Mouse (Mus musculus) CH12.LX (cell line): ENCODE results near the gene Crkl. TPM values are rescaled to one million over a fixed set of nuclear protein-coding genes. Genes with fewer than 3 reads are reported as not detected.

Experiments
- DNase-seq: peaks from one replicate; pipeline ENCODE4 v3.0.0-alpha.2; 2013; ENCODE audit errors: extremely low read depth
- H3K27ac ChIP-seq: 2 replicates; pipeline ENCODE4 v1.5.1; 2012; ENCODE audit warnings: low read depth, mild to moderate bottlenecking, control low read depth, moderate library complexity; ENCODE audit not compliant: insufficient read depth
- H3K27me3 ChIP-seq: replicated peaks from 2 replicates; pipeline ENCODE3; 2012; ENCODE audit warnings: inconsistent platforms
- H3K36me3 ChIP-seq, 2 experiments: replicated peaks in 1 of 2; 2 replicates each; pipeline versions ENCODE3 to v1.6.1; 2012; ENCODE audit warnings: inconsistent platforms in 1 of 2, low read length in 1 of 2, mild to moderate bottlenecking in 1 of 2, mixed read lengths in 1 of 2, moderate library complexity in 1 of 2; ENCODE audit not compliant: control insufficient read depth in 1 of 2, insufficient read depth in 1 of 2
- H3K4me1 ChIP-seq, 2 experiments: 2 replicates each; pipeline ENCODE4 v1.6.1; 2012; ENCODE audit warnings: inconsistent platforms in 1 of 2, moderate library complexity in 1 of 2; ENCODE audit not compliant: insufficient read depth in 2 of 2, control insufficient read depth in 1 of 2
- H3K4me2 ChIP-seq: 2 replicates; pipeline ENCODE4 v1.6.1; 2012; ENCODE audit warnings: low read depth, mild to moderate bottlenecking, control low read depth; ENCODE audit not compliant: poor library complexity, insufficient read depth, severe bottlenecking
- H3K4me3 ChIP-seq, 3 experiments: fragments of 150-350 bp in 1 of 3; sonication (generic) in 1 of 3; replicated peaks in 1 of 3; 2 replicates each; pipeline versions ENCODE3 to v1.5.1; 2011 to 2012; ENCODE audit warnings: low read depth in 2 of 3, low read length in 2 of 3, mild to moderate bottlenecking in 2 of 3, moderate library complexity in 2 of 3, control low read depth in 1 of 3, improper control_type of control experiment in 1 of 3, inconsistent platforms in 1 of 3, mixed read lengths in 1 of 3; ENCODE audit not compliant: poor library complexity in 1 of 3
- H3K79me2 ChIP-seq: replicated peaks from 2 replicates; pipeline ENCODE4 v1.6.1; 2012; ENCODE audit warnings: mild to moderate bottlenecking, moderate library complexity; ENCODE audit not compliant: control insufficient read depth, poor library complexity, insufficient read depth, severe bottlenecking; ENCODE audit errors: extremely low read depth
- H3K9ac ChIP-seq: 2 replicates; pipeline ENCODE4 v1.6.1; 2012; ENCODE audit warnings: low read depth, mild to moderate bottlenecking, control low read depth, moderate library complexity; ENCODE audit not compliant: insufficient read depth
- H3K9me3 ChIP-seq: replicated peaks from 2 replicates; pipeline ENCODE3; 2012; ENCODE audit warnings: low read length, inconsistent platforms, mixed read lengths
- ELF1 ChIP-seq: IDR thresholded peaks from 2 replicates; pipeline ENCODE4 v1.6.1; 2014; ENCODE audit warnings: low read depth, mild to moderate bottlenecking, inconsistent platforms, low read length, improper control_type of control experiment
- EP300 ChIP-seq: IDR thresholded peaks from 2 replicates; pipeline ENCODE4 v1.6.1; 2011; ENCODE audit warnings: low read length, improper control_type of control experiment
- GABPA ChIP-seq: IDR thresholded peaks from 2 replicates; pipeline ENCODE4 v1.6.1; 2012; ENCODE audit warnings: low read depth, low read length, improper control_type of control experiment, inconsistent platforms; ENCODE audit not compliant: insufficient replicate concordance
- JUN ChIP-seq: IDR thresholded peaks from 2 replicates; pipeline ENCODE4 v1.6.1; 2011; ENCODE audit warnings: low read depth, mild to moderate bottlenecking, low read length, improper control_type of control experiment, moderate library complexity; ENCODE audit not compliant: insufficient read depth
- KAT2A ChIP-seq: IDR thresholded peaks from 2 replicates; pipeline ENCODE4 v1.6.1; 2012; ENCODE audit warnings: low read length, improper control_type of control experiment, inconsistent platforms; ENCODE audit not compliant: insufficient replicate concordance
- ZKSCAN1 ChIP-seq: IDR thresholded peaks from 2 replicates; pipeline ENCODE4 v1.6.1; 2012; ENCODE audit warnings: low read depth, inconsistent platforms, low read length, improper control_type of control experiment, borderline replicate concordance
- dilution Hi-C: fragments of 300-500 bp; cut with MboI; formaldehyde crosslinking; loops from 2 replicates; pipeline ENCODE4 v1.14.3; 2020; ENCODE audit warnings: low sequenced_read_pairs; ENCODE audit not compliant: extremely low pct_unique_long_range_greater_than_20kb, extremely low pct_ligation_motif_present
- in situ Hi-C: fragments of 300-500 bp; cut with MboI; formaldehyde crosslinking; loops from 3 replicates; pipeline ENCODE4 v1.14.3; 2019; ENCODE audit warnings: low sequenced_read_pairs, low pct_ligation_motif_present, low pct_unique_long_range_greater_than_20kb, mixed read lengths
- polyA plus RNA-seq: library from polyadenylated mRNA; unstranded; fragments of >175 nt; gene quantifications from 2 replicates; pipeline ENCODE4 v1.2.1, GENCODE M21; 2012; ENCODE audit warnings: low read depth; ENCODE audit not compliant: insufficient read length
- total RNA-seq, 2 experiments: library from RNA; depleted of rRNA; stranded (reverse); fragments of 300-350 nt in 1 of 2; fragments of >200 nt in 1 of 2; gene quantifications; 2 replicates each; pipeline ENCODE4 v1.2.3; 2012 to 2014

Gene Crkl
- total and polyA plus RNA-seq, 3 experiments, result 16.9 to 35.6 (median 21.6) TPM

DNA sequence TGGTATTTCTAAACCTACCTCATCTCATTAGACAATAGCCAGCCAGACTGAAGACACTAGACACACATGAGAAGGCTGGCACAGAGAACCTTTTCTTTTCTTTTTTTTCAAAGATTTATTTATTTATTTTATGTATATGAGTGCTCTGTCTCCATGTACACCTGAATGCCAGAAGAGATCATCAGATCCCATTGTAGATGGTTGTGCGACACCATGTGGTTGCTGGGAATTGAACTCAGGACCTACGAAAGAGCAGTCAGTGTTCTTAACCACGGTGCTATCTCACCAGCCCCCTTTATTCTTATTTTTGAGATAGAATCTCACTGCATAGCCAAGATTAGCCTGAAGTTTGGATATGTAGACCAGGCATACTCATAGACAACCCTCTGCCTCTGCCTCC, 84.8 kb downstream of the Crkl start:
- dilution Hi-C loops (no loop called here), in situ Hi-C loops (loop anchor here (10.0 kb wide), 1 partner anchor 332 kb away; the partner anchor contains the start of genes Rimbp3 and Ube2l3)
- H3K4me1 ChIP-seq, result peaks cover 0 to 10% of the 10 kb centered on the region in 2 experiments; a peak in 2 of 4 replicates
- no peak for DNase-seq
- H3K79me2 ChIP-seq, result no peaks in the 10 kb centered on the region
- H3K27ac ChIP-seq, result no peak overlapping the region
- no peak overlapping the region for H3K4me3 ChIP-seq
- H3K9me3 ChIP-seq, result peaks cover 2% of the 10 kb centered on the region
- no peak overlapping the region for H3K4me2 ChIP-seq
- TF ChIP-seq ELF1, result no peak
- no peak for TF ChIP-seq GABPA
- no peak for TF ChIP-seq KAT2A
- no peak for TF ChIP-seq JUN
- no peak for TF ChIP-seq EP300
- TF ChIP-seq ZKSCAN1, result no peak
- H3K27me3 ChIP-seq, result peaks cover 26% of the 10 kb centered on the region
- no peak overlapping the region for H3K9ac ChIP-seq
- no peaks in the 10 kb centered on the region for H3K36me3 ChIP-seq

Other genes with a start within 250 kb of the Crkl start
- gene Ube2l3, start 249.3 kb upstream of the Crkl start, total RNA-seq (2012; rRNA removed), result 156 and 229 TPM in 2 replicates
- 302 and 354 TPM in 2 replicates for gene Ube2l3, start 249.3 kb upstream of the Crkl start, total RNA-seq (2014; rRNA removed)
- gene Ube2l3, start 249.3 kb upstream of the Crkl start, polyA plus RNA-seq, result 377 and 386 TPM in 2 replicates
- 0.21 and 0.34 TPM in 2 replicates for gene Rimbp3, start 243.4 kb upstream of the Crkl start, total RNA-seq (2012; rRNA removed)
- gene Rimbp3, start 243.4 kb upstream of the Crkl start, total RNA-seq (2014; rRNA removed), result 0.09 TPM in 1 of 2 replicates, not detected in the other
- gene Rimbp3, start 243.4 kb upstream of the Crkl start, polyA plus RNA-seq, result 0.06 and 0.08 TPM in 2 replicates
- gene Hic2, start 218.4 kb upstream of the Crkl start, total RNA-seq (2012; rRNA removed), result 7.5 and 9.6 TPM in 2 replicates
- 4.5 and 6.2 TPM in 2 replicates for gene Hic2, start 218.4 kb upstream of the Crkl start, total RNA-seq (2014; rRNA removed)
- gene Hic2, start 218.4 kb upstream of the Crkl start, polyA plus RNA-seq, result 6.3 and 8.1 TPM in 2 replicates
- 5.9 and 11.3 TPM in 2 replicates for gene Tmem191c, start 175.9 kb upstream of the Crkl start, total RNA-seq (2012; rRNA removed)
- 2.6 and 3.2 TPM in 2 replicates for gene Tmem191c, start 175.9 kb upstream of the Crkl start, total RNA-seq (2014; rRNA removed)
- gene Tmem191c, start 175.9 kb upstream of the Crkl start, polyA plus RNA-seq, result 7.6 and 7.9 TPM in 2 replicates
- gene Serpind1, start 120.6 kb upstream of the Crkl start, total RNA-seq (2012; rRNA removed), result 5.8 and 6.8 TPM in 2 replicates
- gene Serpind1, start 120.6 kb upstream of the Crkl start, total RNA-seq (2014; rRNA removed), result 14.4 and 15.6 TPM in 2 replicates
- gene Serpind1, start 120.6 kb upstream of the Crkl start, polyA plus RNA-seq, result 13.1 and 13.9 TPM in 2 replicates
- 21.6 and 23.7 TPM in 2 replicates for gene Snap29, start 46.0 kb upstream of the Crkl start, total RNA-seq (2012; rRNA removed)
- gene Snap29, start 46.0 kb upstream of the Crkl start, total RNA-seq (2014; rRNA removed), result 37.4 and 38.2 TPM in 2 replicates
- gene Snap29, start 46.0 kb upstream of the Crkl start, polyA plus RNA-seq, result 47.0 and 47.2 TPM in 2 replicates
- 79.4 and 88.4 TPM in 2 replicates for gene Pi4ka, start 45.7 kb upstream of the Crkl start, total RNA-seq (2012; rRNA removed)
- 33.2 and 40.5 TPM in 2 replicates for gene Pi4ka, start 45.7 kb upstream of the Crkl start, total RNA-seq (2014; rRNA removed)
- 97.2 and 149 TPM in 2 replicates for gene Pi4ka, start 45.7 kb upstream of the Crkl start, polyA plus RNA-seq
- gene Aifm3, start 37.6 kb downstream of the Crkl start, total RNA-seq (2012; rRNA removed), result 0.08 TPM in 1 of 2 replicates, not detected in the other
- not detected in 2 replicates for gene Aifm3, start 37.6 kb downstream of the Crkl start, total RNA-seq (2014; rRNA removed)
- gene Aifm3, start 37.6 kb downstream of the Crkl start, polyA plus RNA-seq, result not detected in 2 replicates
- gene Lztr1, start 56.7 kb downstream of the Crkl start, total RNA-seq (2012; rRNA removed), result 111 and 138 TPM in 2 replicates
- gene Lztr1, start 56.7 kb downstream of the Crkl start, total RNA-seq (2014; rRNA removed), result 98.4 and 110 TPM in 2 replicates
- gene Lztr1, start 56.7 kb downstream of the Crkl start, polyA plus RNA-seq, result 78.0 and 111 TPM in 2 replicates
- gene Thap7, start 79.1 kb downstream of the Crkl start, total RNA-seq (2012; rRNA removed), result 64.3 and 72.7 TPM in 2 replicates
- 80.7 and 83.3 TPM in 2 replicates for gene Thap7, start 79.1 kb downstream of the Crkl start, total RNA-seq (2014; rRNA removed)
- gene Thap7, start 79.1 kb downstream of the Crkl start, polyA plus RNA-seq, result 79.4 and 82.4 TPM in 2 replicates
- gene Lrrc74b, start 109.3 kb downstream of the Crkl start, total RNA-seq (2012; rRNA removed), result not detected in 2 replicates
- not detected in 2 replicates for gene Lrrc74b, start 109.3 kb downstream of the Crkl start, total RNA-seq (2014; rRNA removed)
- 0.17 TPM in 1 of 2 replicates, not detected in the other for gene Lrrc74b, start 109.3 kb downstream of the Crkl start, polyA plus RNA-seq
- not detected in 2 replicates for gene P2rx6, start 109.9 kb downstream of the Crkl start, total RNA-seq (2012; rRNA removed)
- gene P2rx6, start 109.9 kb downstream of the Crkl start, total RNA-seq (2014; rRNA removed), result not detected in 2 replicates
- not detected in 2 replicates for gene P2rx6, start 109.9 kb downstream of the Crkl start, polyA plus RNA-seq
- 0.34 and 1.3 TPM in 2 replicates for gene Slc7a4, start 131.2 kb downstream of the Crkl start, total RNA-seq (2012; rRNA removed)
- not detected in 2 replicates for gene Slc7a4, start 131.2 kb downstream of the Crkl start, total RNA-seq (2014; rRNA removed)
- gene Slc7a4, start 131.2 kb downstream of the Crkl start, polyA plus RNA-seq, result not detected in 2 replicates
- 38.6 and 55.5 TPM in 2 replicates for gene Smpd4, start 167.4 kb downstream of the Crkl start, total RNA-seq (2012; rRNA removed)
- gene Smpd4, start 167.4 kb downstream of the Crkl start, total RNA-seq (2014; rRNA removed), result 55.5 and 65.9 TPM in 2 replicates
- 66.5 and 97.1 TPM in 2 replicates for gene Smpd4, start 167.4 kb downstream of the Crkl start, polyA plus RNA-seq
- 0.42 TPM in 1 of 2 replicates, not detected in the other for gene Ccdc74a, start 194.5 kb downstream of the Crkl start, total RNA-seq (2012; rRNA removed)
- gene Ccdc74a, start 194.5 kb downstream of the Crkl start, total RNA-seq (2014; rRNA removed), result 0.45 TPM in 1 of 2 replicates, not detected in the other
- 1.5 and 2.0 TPM in 2 replicates for gene Ccdc74a, start 194.5 kb downstream of the Crkl start, polyA plus RNA-seq